Mouse (Mus musculus) left cerebral cortex, adult 11 months (tissue): ENCODE measurements around the gene Hs3st6.
"Not testable (repeated sequence)": the region's sequence is repeated elsewhere in the genome, so short reads cannot be mapped to it uniquely, and the experiment has no call there.

Experiments
- DNase-seq: peaks from one replicate; pipeline ENCODE4 v3.0.0; 2022; ENCODE audit warnings: low spot score

Hs3st6 gene

DNA sequence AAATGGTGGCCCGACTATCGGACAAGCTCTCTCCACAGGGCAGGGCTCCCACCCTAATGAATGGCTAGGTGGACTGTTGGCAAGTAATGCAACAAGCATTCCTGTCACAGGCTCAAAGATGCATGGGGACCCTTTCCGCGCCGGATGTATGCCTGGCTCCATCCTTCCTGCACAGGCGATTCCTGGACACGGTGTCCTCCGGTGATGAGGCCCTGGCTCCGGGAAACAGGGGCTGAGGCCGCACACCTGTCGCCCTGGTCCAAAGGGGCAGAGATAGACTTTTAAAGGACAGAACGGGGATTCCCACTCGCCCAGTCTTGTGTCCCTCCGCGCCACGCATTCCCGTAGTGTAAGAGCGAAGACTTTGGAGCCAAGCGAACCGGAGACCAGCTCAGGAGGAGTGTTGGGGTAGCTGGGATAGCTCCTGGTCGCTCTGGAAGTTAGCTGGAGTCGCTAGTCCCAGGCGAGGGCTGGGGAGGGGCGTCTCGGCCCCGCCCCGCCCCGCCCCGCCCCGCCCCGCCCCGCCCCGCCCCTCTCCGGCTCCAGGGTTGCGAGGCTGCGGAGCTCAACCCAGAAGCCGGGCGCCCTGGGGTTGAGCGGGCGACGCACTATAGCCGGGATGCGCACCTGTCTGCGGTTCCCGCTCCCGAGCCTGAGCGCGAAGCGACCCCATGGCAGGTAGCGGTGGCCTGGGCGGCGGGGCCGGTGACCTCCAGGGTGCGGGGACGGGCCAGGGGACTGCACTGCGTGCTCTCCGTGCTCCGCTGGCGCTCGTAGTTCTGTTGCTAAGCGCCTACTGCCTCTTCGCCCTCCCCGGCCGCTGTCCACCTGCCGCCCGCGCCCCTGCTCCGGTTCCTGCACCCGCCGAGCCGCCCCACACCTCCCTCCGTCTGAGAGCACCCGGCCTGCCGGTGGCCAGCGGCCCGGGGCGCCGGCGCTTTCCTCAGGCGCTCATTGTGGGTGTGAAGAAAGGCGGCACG is at the start of gene Hs3st6:
TSS of gene Hs3st6 (plus strand) at position 574 of the 980 bp plus-strand sequence.
- DNase-seq, result no peak

DNA sequence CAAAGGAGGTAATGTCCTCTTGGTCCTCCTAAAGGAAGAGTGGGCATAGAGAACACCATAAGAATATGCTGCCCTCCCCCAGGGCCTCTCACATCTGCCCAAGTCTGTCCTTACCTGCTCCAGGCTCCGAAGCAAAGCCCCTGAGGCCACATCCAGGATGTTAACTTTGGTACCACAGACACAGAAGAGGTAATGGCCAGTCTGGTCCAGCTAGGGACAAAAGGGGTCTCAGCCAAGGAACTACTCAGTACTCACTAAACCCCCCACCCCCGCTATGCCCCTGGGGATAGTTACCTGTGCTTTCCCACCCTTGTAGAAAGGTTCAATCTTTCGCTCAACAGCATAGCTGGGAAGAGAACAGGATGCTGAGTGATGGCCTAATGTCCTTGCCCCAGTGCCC is 47.0 kb upstream of the Hs3st6 start:
- no peak for DNase-seq

- peak; percentile 92 for DNase-seq
These were observed 45.6 kb upstream of the Hs3st6 start, which contains the start of gene Tbl3 for GRCm38 (mm10) chr17:24706982-24707800. Gene Tbl3, minus strand, starts transcription at chr17:24707660.

DNA sequence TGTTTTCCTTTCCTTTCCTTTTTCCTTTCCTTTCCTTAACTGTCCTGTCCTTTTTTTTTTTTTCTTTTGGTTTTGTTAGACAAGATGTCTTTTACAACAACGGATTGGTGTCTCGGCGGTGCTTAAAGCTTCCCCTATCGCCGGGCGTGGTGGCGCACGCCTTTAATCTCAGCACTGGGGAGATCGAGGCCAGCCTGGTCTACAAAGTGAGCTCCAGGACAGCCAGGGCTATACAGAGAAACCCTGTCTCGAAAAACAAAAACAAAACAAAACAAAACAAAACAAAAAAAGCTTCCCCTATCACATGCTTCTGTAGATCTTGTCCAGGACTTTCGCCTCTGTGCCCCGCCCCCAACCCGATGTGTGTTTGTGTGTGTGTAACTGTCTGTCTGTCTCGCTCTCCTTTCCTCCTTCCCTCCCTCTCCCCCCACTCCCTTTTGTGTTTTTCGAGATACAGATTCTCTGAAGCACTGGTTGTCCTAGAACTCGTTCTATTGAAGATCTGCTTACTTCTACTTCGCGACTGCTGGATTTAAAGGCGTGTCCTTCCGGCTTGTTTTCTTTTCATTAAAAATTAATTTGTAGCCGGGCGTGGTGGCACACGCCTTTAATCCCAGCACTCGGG is 44.9 kb upstream of the Hs3st6 start:
- no peak for DNase-seq

GRCm38 (mm10) chr17:24708646-24709045 is 44.1 kb upstream of the Hs3st6 start:
- no peak for DNase-seq

DNA sequence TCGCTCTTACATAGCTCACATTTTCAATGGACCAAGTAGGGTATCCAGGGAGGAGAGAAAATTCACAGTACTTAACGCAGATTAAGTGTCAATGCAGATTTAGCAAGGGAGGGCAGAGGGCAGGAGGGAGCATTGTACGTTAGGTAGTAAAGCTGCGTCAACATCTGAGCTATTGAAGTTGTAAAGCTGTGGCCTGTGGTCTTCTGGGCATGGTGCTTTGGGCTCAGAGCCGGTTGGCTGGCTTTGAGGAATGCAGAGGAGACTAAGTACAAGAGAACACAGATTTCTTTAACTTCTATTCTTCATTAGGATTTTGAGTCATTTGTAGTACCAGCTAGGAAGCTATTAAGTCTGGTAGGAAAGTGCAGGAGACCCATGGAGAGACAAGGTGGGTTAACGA is 37.2 kb upstream of the Hs3st6 start:
- DNase-seq, result no peak

DNA sequence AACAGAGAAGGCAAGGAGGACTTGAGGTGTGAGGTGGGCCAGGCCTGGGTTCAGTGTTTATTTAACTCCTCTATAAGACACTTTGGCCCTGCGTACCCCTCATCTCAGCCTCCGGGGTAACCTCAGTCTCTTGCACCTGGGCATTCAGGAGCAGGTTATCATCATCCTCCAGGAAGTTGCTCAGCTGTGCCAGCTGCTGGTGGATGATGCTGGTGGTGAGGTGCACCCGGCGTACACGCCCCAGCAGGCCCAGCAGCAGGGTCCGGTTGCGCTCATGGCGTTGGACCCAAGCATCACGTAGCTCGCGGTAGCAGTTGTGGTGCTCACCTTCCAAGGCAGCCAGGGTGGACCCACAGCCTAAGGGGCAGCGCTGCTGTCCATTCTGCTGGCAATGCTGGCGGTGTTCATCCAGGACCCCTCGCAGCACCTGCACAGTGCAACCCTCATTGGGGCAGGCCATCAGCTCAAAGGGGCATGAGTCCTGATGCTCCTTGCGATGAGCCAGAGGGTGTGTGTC is 36.6 kb upstream of the Hs3st6 start:
- no peak for DNase-seq

- DNase-seq, result no peak
These were observed 34.8 kb upstream of the Hs3st6 start, which contains the start of the genes Rnf151 and Rps2 for GRCm38 (mm10) chr17:24717943-24718342. Gene Rnf151, minus strand, starts transcription at chr17:24718063. Gene Rps2, plus strand, starts transcription at chr17:24718116.

DNA sequence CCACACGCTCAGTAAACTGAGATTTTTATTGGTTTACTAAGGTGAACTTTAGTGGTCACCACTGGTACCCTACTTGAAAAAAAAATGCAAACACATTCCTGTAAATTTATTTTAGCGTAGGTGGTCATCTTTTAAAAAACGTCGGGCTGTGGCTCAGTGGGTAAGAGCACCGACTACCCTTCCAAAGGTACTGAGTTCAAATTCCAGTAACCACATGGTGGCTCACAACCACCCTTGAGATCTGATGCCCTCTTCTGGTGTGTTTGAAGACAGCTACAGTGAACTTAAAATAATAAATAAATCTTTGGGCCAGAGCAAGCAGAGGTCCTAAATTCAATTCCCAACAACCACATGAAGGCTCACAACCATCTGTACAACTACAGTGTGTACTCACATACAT is 33.9 kb upstream of the Hs3st6 start:
- not testable (repeated sequence) for DNase-seq

DNA sequence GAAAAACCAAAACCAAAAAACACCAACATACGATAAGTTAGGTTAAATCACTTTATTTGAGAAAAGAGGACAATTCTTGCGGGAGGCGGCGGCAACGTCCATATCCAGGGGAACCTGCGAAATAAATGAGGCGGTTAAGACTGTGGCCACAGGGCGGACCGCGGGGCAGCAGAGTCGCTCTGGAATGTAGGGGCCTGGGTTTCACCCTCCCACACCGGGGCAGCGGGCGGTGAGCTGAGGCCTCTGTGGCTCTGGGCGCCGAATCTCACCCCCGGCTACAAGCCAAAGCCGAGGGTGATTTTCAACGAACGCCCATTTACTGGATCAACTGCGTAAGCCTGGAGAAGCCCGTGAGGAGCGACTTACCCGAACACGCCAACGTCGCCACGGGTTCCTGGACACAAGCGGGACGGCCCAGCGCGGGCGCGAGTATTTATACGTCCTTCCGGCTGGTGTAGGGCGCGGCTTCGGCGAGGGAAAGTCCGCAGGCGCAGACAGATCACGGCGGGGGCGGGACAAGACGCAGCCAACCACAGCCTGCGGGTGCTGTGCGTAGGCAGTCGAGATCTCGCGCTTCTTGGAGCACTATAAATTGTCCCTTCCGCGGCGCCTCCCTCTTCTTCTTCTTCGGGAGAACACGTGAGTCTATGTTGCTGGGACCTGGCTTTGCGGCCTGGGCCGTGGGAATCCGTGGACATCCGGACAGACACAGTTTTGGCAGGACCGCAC is 33.1 kb upstream of the Hs3st6 start:
- peak; percentile 98 for DNase-seq

DNA sequence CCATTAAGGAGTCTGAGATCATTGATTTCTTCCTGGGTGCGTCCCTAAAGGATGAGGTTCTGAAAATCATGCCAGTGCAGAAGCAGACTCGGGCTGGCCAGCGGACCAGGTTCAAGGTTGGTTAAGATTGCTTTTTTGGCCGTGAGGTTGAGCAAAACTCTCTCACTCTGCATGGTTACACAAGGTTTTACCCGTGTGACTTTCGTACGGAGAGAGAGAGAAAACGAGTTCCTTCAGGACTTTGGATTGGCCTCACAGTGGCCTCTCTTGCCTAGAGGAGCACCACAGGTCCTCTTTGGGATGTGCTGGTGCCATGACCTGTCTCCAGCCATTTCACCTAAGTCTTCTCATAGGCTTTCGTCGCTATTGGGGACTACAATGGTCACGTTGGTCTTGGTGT is 32.2 kb upstream of the Hs3st6 start:
- DNase-seq, result not testable (repeated sequence)

DNA sequence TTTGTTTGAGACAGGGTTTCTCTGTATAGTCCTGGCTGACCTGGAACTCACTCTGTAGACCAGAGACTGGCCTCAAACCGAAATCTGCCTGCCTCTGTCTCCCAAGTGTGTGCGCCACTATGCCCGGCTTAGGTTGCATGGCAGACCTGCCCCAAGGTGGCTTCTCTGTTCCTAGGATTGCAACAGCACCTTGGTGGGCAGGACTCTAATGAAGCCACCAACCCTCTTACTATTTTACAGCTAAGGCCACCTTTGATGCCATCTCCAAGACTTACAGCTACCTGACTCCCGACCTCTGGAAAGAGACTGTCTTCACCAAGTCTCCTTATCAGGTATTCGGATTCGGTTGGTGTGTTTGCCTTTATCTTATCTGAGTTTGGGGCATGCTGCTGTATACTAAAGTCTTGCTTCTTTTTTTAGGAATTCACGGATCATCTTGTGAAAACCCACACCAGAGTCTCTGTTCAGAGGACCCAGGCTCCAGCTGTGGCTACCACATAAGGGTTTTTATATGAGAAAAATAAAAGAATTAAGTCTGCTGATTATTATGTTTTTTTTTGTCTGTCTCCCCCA is 31.3 kb upstream of the Hs3st6 start:
- DNase-seq, result not testable (repeated sequence)

DNA sequence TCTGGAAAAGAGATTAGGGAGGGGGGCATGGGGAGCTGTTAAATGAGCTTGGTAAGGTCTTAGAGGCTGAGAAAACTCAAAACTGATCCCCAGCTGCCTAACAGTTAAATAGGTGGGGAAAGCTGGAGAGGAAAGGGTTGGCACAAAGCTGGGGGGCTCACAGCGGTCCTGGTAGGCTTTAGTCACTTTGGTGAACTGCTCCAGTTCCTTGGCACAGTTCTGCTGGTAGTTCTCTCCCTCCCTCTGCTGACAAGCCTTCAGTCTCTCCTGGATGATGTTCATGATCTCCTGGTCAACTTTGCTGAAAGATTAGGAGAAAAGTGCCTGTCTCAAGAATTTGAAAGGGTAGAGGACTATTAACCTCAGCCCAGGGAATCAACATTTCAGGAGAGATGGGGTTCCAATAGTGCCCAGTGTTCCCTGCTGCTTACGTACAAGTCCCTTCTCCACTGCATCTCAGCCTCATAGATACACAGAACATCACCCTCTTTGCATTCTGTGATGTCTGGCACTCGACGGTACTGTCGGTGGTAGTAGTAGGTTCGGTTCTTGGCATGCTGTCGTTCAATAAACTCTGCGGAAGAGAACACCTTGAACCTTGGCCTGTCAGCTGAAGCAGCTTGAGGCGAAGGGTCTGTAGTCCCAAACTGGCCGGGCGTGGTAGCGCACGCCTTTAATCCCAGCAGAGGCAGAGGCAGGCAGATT is 30.4 kb upstream of the Hs3st6 start:
- DNase-seq, result no peak

GRCm38 (mm10) chr17:24723122-24723880 is 29.5 kb upstream of the Hs3st6 start:
- DNase-seq, result no peak

- no peak for DNase-seq
These were observed 29.0 kb upstream of the Hs3st6 start for GRCm38 (mm10) chr17:24723881-24724180.

DNA sequence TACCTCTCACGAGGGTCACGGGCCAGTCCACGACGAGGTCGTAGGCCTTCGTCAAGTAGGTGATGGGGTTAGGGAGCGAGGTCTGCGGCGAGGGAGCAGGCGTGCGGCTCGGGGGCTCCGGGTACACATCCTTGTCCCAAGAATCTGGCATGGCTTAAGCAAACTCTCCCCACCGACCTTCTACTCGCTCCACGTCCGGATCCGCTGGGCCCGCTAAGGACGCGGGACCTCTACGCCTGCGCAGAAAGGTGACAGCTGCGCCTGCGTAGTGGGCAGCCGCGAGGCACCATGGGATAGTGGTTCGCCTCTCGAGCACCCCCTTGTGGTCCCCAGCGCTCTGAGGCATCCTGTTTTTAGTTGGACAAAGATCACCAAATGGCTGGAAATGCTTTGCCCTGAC is 28.6 kb upstream of the Hs3st6 start, which contains the start of gene Ndufb10:
TSS of gene Ndufb10 (minus strand) at position 295 of the 400 bp plus-strand sequence.
- DNase-seq, result peak; percentile 92

GRCm38 (mm10) chr17:24725637-24726390 is 27.0 kb upstream of the Hs3st6 start:
- DNase-seq, result no peak

DNA sequence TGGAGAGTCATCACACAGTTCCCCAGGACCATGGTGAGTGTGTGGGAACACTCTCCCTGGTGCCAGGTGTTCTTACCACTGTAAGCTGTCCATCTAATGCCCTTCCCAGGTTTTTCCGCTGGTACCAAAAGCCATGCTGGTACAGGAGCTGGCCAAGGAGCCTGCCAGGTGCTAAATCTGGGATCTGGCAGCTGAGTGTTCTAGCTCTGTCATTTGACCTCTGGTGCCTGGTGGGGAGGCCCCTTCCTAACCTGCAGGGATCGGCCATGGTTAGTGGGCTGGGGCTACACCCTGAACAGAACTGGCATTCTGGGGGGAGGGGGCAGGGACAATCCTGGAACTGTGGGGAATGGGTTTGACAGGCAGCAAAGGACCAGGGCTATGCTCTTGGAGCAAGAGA is 25.2 kb upstream of the Hs3st6 start, which contains the start of gene Rpl3l:
TSS of gene Rpl3l (plus strand) at position 203 of the 400 bp plus-strand sequence.
- DNase-seq, result no peak

DNA sequence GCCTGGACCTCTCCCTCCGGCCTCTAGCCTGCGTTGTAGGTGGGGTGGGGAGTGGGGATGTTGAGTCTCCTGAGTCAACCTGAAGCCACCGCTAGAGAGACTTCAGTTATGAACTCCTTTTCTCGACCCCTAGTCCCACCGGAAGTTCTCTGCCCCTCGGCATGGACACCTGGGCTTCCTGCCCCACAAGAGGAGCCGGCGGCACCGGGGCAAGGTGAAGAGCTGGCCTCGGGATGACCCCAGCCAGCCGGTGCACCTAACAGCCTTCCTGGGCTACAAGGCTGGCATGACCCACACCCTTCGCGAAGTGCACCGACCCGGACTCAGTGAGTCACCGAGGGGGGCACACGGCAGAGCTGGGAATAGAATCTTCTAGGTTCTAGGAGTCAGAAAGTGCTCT is 24.6 kb upstream of the Hs3st6 start:
- no peak for DNase-seq
